Mouse (Mus musculus): ENCODE results near the gene Isg15. TPM values are rescaled to one million over a fixed set of nuclear protein-coding genes. Genes with fewer than 3 reads are reported as not detected.

Gene Isg15
- polyA plus RNA-seq (2015; fragmentation: Nextera tagmentation; extraction: Ambion mirVana), result 1.4 and 1.7 TPM in 2 replicates

DNA sequence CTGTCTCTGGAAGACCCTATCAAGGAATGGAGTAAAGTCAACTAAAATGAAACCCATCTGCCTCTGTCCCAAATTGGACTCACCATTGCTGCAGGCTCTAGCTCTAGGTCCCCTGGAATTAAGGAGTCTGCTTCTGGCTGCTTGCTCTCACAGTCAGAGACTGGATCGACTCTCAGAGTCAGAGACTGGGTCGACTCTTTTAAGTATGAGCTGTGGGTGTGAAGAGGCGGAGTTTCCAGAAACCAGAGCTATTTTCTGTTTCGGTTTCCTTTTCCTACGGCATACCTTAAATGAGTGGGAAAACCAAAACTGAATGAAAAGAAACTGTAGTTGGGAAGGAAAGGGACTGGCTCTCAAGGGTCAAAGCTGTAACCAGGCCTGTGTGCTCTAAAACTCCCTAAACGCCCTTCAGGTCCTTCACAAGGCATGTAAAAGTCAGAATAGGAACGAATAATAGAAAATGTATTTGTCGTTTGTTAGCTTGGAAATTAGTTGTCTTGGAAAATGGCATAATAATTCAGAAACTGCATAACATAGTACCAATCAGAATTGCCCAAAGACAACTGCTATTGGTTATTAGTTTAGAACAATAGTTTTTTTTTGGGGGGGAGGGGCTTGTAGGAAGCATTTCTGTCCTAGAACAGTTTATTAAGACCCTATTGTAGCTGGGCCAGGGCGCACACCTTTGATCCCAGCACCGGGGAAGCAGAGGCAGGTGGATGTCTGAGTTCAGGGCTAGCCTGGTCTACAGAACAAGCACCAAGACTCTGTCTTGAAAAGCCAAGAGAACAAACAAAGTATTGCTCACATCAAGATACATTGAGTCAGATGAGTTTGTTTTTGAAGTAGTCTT is at the start of gene Isg15:
Isg15 (minus strand) TSS at position 196 of the 853 bp plus-strand sequence.
- Histone ChIP-seq H3K4me1 (replicated peaks) (peaks cover 41% of the 10 kb centered on the region), H3K9me3 (no peaks in the 10 kb centered on the region), H3K36me3 (no peaks in the 10 kb centered on the region), H3K4me3 (no peak within 1 kb of the TSS), H3K27ac (no peak within 1 kb of the TSS), H3K27me3 (peaks cover 16% of the 10 kb centered on the region; the same call in 1 of the 2 replicates), H3K9ac (no peak within 1 kb of the TSS), H3K4me2 (no peak within 1 kb of the TSS)
- ATAC-seq (ENCODE audit: low FRiP score), result no peak
- 68% methylated on average over 10 of the region's 10 CpGs for WGBS

DNA sequence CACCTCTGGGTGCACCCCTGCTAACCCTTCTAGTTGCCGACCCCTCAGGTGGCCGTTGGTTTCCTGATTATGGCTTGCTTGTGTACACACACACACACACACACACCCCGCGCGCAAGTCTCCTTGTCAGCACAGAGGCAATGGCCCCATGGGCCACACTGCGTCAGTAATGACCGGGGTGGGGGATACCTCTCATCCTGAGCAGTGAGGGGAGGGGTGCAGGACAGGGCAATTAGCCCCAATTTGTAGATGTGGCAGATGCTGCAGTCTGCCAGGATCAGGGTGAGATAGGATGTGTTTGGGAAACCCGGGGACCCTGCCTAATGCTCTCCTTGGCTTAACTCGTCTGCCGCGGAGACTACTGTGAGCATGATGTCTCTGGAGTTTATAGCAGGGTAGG is 48.9 kb upstream of the Isg15 start:
- no peak overlapping the region for H3K4me2 ChIP-seq
- H3K27ac ChIP-seq, result no peak overlapping the region
- H3K9me3 ChIP-seq, result no peaks in the 10 kb centered on the region
- H3K36me3 ChIP-seq, result peaks cover 52% of the 10 kb centered on the region
- H3K27me3 ChIP-seq, result peaks cover 23% of the 10 kb centered on the region
- H3K4me1 ChIP-seq (replicated peaks), result peaks cover 28% of the 10 kb centered on the region
- 0 out of 2 replicates have a peak overlapping the region, but pooled peaks have one; percentile 2 for H3K9ac ChIP-seq
- 63% methylated on average over 11 of the region's 11 CpGs for WGBS
- no peak overlapping the region for H3K4me3 ChIP-seq
- no peak for ATAC-seq (ENCODE audit: low FRiP score)

DNA sequence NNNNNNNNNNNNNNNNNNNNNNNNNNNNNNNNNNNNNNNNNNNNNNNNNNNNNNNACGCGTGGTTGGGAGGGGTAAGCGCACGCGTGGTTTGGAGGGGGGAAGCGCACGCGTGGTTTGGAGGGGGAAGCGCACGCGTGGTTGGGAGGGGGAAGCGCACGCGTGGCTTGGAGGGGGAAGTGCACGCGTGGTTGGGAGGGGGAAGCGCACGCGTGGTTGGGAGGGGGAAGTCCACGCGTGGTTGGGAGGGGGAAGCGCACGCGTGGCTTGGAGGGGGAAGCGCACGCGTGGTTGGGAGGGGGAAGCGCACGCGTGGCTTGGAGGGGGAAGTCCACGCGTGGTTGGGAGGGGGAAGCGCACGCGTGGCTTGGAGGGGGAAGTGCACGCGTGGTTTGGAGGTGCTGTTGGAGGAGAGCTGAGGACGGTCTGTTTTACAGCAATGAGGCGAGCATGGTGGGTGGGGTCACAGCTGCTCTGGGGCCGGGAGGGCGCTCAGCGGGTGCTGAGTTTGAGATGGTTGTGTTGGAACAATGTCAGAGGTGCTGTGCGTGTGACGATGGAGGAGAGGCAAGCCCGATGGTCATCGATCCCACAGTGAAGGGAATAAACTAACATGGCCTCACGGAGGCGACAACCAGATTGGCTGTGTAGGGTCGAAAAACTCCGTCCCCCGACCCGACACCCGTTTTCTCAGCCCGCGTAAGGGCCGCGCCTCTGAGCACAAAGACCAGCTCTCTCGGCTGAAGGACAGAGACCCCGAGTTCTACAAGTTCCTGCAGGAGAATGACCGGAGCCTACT is 36.2 kb upstream of the Isg15 start:
- peak overlapping the region; percentile 85 for H3K4me3 ChIP-seq
- ATAC-seq (ENCODE audit: low FRiP score), result no peak
- peak overlapping the region; percentile 93; the same call in 1 of the 2 replicates for H3K27ac ChIP-seq
- WGBS, result 21% methylated on average over 57 of the region's 60 CpGs
- peak overlapping the region; percentile 84 for H3K9ac ChIP-seq
- no peaks in the 10 kb centered on the region for H3K9me3 ChIP-seq
- H3K36me3 ChIP-seq, result peaks cover 58% of the 10 kb centered on the region
- H3K4me1 ChIP-seq (replicated peaks), result peaks cover 23% of the 10 kb centered on the region
- no peaks in the 10 kb centered on the region for H3K27me3 ChIP-seq
- H3K4me2 ChIP-seq, result peak overlapping the region; percentile 92

DNA sequence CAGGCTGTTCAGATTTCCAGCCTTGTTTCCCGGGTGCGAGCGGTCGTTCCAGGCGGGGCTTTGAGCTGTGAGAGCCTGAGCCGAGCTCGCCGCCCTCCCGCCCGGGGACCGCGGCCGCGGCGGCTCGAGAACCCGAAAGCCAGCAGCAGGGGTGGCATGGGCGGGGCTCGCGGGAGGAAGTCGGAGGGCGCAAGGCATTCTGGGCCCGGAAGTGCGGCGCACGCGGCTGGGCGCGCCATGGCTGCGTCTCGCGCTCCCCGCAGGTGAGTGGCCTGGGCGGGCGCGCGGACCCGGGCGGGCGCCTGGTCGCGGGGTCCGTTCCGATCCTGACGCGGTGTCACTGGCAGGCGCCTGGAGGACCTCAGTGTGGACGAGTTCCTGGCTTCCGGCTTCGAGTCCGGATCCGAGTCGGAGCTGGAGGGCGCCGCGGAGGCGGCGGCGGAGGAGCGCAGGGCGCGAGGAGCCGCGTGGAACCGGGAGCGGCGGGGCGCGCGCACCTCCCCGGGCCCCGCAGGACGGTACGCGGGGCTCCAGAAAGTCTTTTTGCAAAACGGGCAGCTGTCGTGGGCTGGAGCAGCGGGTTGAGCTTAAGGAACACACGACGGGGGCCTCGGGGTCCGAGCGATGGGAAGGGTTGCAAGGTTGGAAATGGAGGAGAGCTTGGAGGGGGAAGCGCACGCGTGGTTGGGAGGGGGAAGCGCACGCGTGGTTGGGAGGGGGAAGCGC is 35.4 kb upstream of the Isg15 start, which contains the start of gene Noc2l:
Noc2l (plus strand) TSS at position 203 of the 726 bp plus-strand sequence.
- peak within 1 kb of the TSS; percentile 84 for H3K9ac ChIP-seq
- peak; percentile 86 for ATAC-seq (ENCODE audit: low FRiP score)
- H3K9me3 ChIP-seq, result no peaks in the 10 kb centered on the region
- no peaks in the 10 kb centered on the region for H3K27me3 ChIP-seq
- peak within 1 kb of the TSS; percentile 85 for H3K4me3 ChIP-seq
- under 1% methylated on average over 88 of the region's 90 CpGs for WGBS
- peak within 1 kb of the TSS; percentile 92 for H3K4me2 ChIP-seq
- peak within 1 kb of the TSS; percentile 93 for H3K27ac ChIP-seq
- peaks cover 23% of the 10 kb centered on the region for H3K4me1 ChIP-seq (replicated peaks)
- H3K36me3 ChIP-seq, result peaks cover 58% of the 10 kb centered on the region

DNA sequence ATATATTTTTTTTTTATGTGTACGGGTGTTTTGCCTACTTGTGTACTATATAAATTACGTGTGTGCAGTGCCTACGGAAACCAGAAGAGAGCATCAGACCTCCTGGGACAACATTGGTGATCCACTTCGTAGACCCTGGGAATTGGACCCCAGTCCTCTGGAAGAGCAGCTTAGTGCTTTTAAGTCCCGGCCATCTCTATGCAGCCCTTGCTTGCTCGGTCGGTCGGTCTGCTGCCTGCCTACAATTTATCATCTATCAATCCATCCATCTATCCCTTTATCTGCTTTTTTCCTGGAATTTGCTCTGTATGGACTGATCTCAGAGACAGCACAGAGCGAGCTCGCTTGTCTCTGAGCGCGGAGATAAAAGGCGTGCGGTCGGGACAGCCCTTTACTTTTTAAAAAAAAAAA is 34.7 kb upstream of the Isg15 start:
- WGBS, result under 1% methylated on average over 15 of the region's 15 CpGs
- Histone ChIP-seq H3K27me3 (no peaks in the 10 kb centered on the region), H3K4me3 (peak overlapping the region; percentile 85), H3K27ac (peak overlapping the region; percentile 93), H3K36me3 (peaks cover 58% of the 10 kb centered on the region), H3K4me2 (peak overlapping the region; percentile 92), H3K9ac (peak overlapping the region; percentile 84), H3K9me3 (no peaks in the 10 kb centered on the region), H3K4me1 (replicated peaks) (peaks cover 23% of the 10 kb centered on the region)
- peak; percentile 33 for ATAC-seq (ENCODE audit: low FRiP score)

DNA sequence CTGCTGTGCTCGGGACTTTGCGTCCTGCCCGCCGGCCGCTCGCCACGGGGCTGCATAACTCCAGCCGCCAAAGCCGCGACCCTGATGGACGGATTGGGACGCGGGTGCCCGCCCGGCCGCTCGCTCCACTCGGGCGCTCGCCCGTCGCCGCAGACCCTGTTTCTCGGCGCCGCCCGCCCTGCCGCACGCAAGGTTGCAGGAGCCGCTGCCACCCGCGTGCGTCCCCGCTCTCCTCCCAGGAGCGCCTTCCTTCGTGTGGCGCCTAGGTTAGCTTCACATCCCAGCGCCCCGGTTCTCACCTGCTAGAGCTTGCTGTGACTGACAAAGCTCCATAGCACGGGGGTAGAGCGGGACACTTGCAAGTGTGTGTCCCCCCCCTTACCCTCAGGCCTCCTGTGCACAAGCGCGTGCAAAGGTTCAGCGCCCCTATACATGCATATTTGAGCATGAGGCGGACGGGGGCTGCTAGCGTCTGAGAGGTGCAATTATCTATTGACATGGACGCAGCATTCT is 34.1 kb upstream of the Isg15 start, which contains the start of gene Plekhn1:
Plekhn1 (minus strand) TSS at position 157 of the 513 bp plus-strand sequence.
- under 1% methylated on average over 29 of the region's 48 CpGs for WGBS
- peaks cover 58% of the 10 kb centered on the region for H3K36me3 ChIP-seq

DNA sequence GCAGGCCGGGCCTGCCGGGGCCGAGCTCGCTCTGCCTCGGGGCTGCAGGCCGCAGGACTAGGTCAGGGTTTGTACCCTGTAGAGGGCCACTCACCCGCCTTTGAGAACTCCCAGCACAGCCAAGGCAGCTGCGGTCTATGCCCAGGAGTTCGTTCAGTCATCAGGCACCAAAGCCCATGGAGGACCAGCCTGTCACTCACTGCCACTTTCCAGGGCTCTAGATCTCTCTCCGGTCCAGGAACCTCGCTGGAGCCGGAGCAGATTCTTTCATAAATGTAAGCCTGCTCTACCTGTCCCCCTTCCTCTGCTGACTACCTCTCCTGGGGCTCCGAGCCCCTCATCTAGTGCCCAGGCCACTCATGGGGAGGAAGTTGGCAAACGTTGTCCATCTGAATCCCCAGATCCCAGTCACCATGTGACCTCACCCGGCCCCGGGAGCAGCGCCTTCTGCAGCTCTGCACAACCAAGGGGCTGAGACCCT is 33.4 kb upstream of the Isg15 start:
- Histone ChIP-seq H3K9me3 (no peaks in the 10 kb centered on the region), H3K4me2 (peak overlapping the region; percentile 92), H3K36me3 (peaks cover 58% of the 10 kb centered on the region), H3K27ac (peak overlapping the region; percentile 89), H3K4me1 (replicated peaks) (peaks cover 23% of the 10 kb centered on the region), H3K27me3 (no peaks in the 10 kb centered on the region), H3K4me3 (peak overlapping the region; percentile 85), H3K9ac (peak overlapping the region; percentile 84)
- WGBS, result 2% methylated on average over 17 of the region's 17 CpGs
- peak; percentile 22; the same call in 1 of the 2 replicates for ATAC-seq (ENCODE audit: low FRiP score)

More for the DNA sequence above, 34.1 kb upstream of the Isg15 start, which contains the start of gene Plekhn1:
- Histone ChIP-seq H3K27me3 (no peaks in the 10 kb centered on the region), H3K4me1 (replicated peaks) (peaks cover 23% of the 10 kb centered on the region), H3K27ac (peak within 1 kb of the TSS; percentile 93), H3K9me3 (no peaks in the 10 kb centered on the region), H3K4me2 (peak within 1 kb of the TSS; percentile 92), H3K9ac (peak within 1 kb of the TSS; percentile 84), H3K4me3 (peak within 1 kb of the TSS; percentile 85)
- peak; percentile 40 for ATAC-seq (ENCODE audit: low FRiP score)

DNA sequence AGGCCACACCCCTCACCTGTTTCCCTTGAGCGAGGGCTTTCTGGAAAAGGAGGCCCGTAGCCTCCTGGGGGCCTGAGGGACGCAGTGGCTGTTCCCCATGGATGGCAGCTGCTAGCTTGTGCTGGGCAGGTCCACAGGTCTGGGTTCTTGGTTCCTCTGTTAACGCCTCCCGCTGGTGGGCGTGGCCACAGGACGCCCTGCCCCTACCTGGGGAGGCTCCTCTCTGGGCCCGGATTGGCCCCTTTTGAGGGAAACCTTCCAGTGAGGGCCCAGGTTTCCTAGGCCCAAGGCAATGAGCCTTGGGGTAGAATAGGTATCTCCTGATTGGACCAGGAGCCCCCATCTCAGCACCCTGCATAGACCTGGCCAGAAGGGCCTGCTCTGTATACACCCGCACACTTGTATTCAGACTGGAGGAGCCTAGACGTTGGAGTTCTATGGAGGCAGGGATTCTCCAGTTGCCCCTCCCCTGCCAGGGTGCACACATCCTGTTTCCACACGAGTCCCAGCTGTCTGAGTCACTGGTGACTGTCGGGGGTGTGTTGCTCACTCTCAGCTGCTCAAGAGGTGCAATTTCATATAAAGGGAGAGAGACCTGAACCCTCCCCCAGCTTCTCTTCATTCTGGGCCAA is 27.9 kb upstream of the Isg15 start:
- Histone ChIP-seq H3K9ac (no peak overlapping the region), H3K36me3 (peaks cover 64% of the 10 kb centered on the region), H3K27me3 (no peaks in the 10 kb centered on the region), H3K4me1 (replicated peaks) (peaks cover 16% of the 10 kb centered on the region), H3K4me2 (no peak overlapping the region), H3K27ac (no peak overlapping the region), H3K4me3 (no peak overlapping the region), H3K9me3 (no peaks in the 10 kb centered on the region)
- ATAC-seq (ENCODE audit: low FRiP score), result no peak
- 28% methylated on average over 12 of the region's 12 CpGs for WGBS

DNA sequence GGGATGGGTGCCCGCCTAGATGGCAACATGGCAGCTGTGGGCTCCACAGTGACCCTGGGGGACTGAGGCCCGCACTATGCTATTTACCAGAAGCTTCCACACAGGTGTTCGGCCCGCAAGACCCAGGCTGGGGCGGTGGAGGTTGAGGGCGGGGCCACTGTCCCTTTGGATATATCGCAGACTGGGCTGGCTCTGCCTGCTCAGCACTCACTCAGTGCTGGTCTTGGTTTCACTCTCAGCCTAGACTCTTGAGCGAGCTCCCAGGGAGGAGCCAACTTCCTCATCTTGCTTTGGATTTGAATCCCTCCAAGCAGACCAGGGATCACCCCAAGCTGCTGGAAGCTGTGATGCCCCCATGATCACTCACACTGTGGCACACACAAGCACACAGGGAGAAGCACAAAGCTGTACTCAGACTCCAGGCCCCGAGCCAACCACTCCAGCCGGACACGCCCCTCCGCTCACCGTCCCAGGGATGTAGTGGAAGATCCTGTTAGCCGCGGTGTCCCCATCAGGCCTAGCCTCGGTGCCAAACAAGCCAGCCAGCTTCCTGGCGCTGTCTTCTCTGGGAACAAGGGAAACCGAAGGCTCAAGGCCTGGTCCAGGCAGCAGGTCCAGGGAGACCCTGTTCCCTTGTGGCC is 27.3 kb upstream of the Isg15 start:
- no peak for ATAC-seq (ENCODE audit: low FRiP score)
- Histone ChIP-seq H3K4me3 (no peak overlapping the region), H3K4me2 (no peak overlapping the region), H3K4me1 (replicated peaks) (peaks cover 10% of the 10 kb centered on the region), H3K27me3 (no peaks in the 10 kb centered on the region), H3K36me3 (peaks cover 66% of the 10 kb centered on the region), H3K9me3 (no peaks in the 10 kb centered on the region), H3K9ac (no peak overlapping the region), H3K27ac (no peak overlapping the region)
- WGBS, result 37% methylated on average over 18 of the region's 18 CpGs

DNA sequence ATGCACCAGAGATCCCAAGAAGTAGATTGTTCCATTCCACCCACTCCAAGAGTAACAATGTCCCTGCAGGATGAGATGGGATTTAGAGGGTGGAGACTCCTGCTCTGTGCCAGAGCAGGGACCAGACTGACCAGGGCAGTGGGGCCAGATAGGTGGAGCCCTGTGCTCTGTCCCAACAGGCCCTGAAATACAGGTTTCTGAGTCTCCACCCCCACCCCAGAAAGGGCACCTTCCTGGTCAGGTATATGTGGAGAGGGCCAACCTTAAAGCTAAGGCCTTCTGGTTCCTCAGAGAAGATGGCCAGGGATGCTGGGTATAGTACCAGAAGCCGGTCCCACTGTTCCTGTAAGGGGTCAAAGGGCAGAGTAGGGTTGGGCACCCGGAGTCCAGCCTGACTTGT is 23.7 kb upstream of the Isg15 start:
- peaks cover 54% of the 10 kb centered on the region for H3K36me3 ChIP-seq
- ATAC-seq (ENCODE audit: low FRiP score), result no peak
- H3K4me3 ChIP-seq, result no peak overlapping the region
- H3K4me2 ChIP-seq, result no peak overlapping the region
- no peaks in the 10 kb centered on the region for H3K9me3 ChIP-seq
- H3K27me3 ChIP-seq, result no peaks in the 10 kb centered on the region
- no peak overlapping the region for H3K27ac ChIP-seq
- H3K9ac ChIP-seq, result no peak overlapping the region
- 86% methylated on average over 2 of the region's 2 CpGs for WGBS
- H3K4me1 ChIP-seq (replicated peaks), result peaks cover 10% of the 10 kb centered on the region

DNA sequence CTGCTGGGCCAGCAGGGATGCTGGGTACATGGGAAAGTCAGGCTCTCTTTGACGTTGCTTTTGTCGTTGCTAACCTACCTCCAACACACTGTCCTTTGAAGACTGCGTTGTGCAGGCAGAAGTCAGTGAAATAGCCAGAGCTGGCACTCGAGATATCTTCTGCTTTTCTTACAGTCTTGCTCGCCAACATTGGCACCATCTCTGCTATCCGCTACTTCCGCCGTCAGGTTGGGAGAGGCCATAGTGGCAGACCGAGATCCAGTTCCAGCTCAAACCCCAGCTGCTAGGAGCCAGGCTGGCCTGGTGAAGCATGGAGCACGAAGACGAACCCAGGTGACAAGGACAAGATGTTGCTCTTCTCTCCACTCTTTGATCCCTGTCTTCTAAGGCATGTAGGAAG is 19.3 kb upstream of the Isg15 start:
- WGBS, result 90% methylated on average over 11 of the region's 11 CpGs
- no peaks in the 10 kb centered on the region for H3K9me3 ChIP-seq
- H3K4me3 ChIP-seq, result no peak overlapping the region

More for the DNA sequence above, 19.3 kb upstream of the Isg15 start:
- Histone ChIP-seq H3K4me1 (replicated peaks) (no peaks in the 10 kb centered on the region), H3K9ac (no peak overlapping the region), H3K27ac (no peak overlapping the region), H3K36me3 (peaks cover 44% of the 10 kb centered on the region), H3K4me2 (no peak overlapping the region), H3K27me3 (no peaks in the 10 kb centered on the region)
- ATAC-seq (ENCODE audit: low FRiP score), result no peak
